Mouse (Mus musculus) embryonic facial prominence, embryonic 14.5 days (tissue): ENCODE data around the gene Gm13695. TPM values are rescaled to one million over a fixed set of nuclear protein-coding genes. Genes with fewer than 3 reads are reported as not detected.
"Not testable (repeated sequence)": the region's sequence is repeated elsewhere in the genome, so short reads cannot be mapped to it uniquely, and the experiment has no call there.

Experiments
- ATAC-seq: fragments of 200-750 bp; cut with Nextera tagmentation; 2 replicates; pipeline ENCODE4 v1.8.0; 2017; ENCODE audit warnings: low read depth, moderate number of reproducible peaks, moderate TSS enrichment
- DNase-seq: peaks from one replicate; pipeline ENCODE4 v3.0.0-alpha.2; 2015; ENCODE audit warnings: low spot score
- H3K27ac ChIP-seq: fragments of 300-500 bp; sonication (generic); replicated peaks from 2 replicates; pipeline ENCODE4 v1.5.1; 2014; ENCODE audit warnings: low read depth, mild to moderate bottlenecking, low read length, moderate library complexity
- H3K27me3 ChIP-seq: fragments of 300-500 bp; sonication (generic); replicated peaks from 2 replicates; pipeline ENCODE4 v1.6.1; 2014; ENCODE audit warnings: low read length; ENCODE audit not compliant: control insufficient read depth, insufficient read depth
- H3K36me3 ChIP-seq: fragments of 300-500 bp; sonication (generic); 2 replicates; pipeline ENCODE4 v1.6.1; 2014; ENCODE audit warnings: low read length, mixed read lengths; ENCODE audit not compliant: control insufficient read depth, insufficient read depth
- H3K4me1 ChIP-seq: fragments of 300-500 bp; sonication (generic); 2 replicates; pipeline ENCODE4 v1.6.1; 2014; ENCODE audit warnings: antibody characterized with exemption, low read length; ENCODE audit not compliant: control insufficient read depth, insufficient read depth
- H3K4me2 ChIP-seq: fragments of 300-500 bp; sonication (generic); 2 replicates; pipeline ENCODE4 v1.6.1; 2014; ENCODE audit warnings: low read depth, mild to moderate bottlenecking, low read length, moderate library complexity, mixed read lengths
- H3K4me3 ChIP-seq: fragments of 300-500 bp; sonication (generic); 2 replicates; pipeline ENCODE4 v1.5.1; 2014; ENCODE audit warnings: low read depth, mild to moderate bottlenecking, low read length
- H3K9ac ChIP-seq: fragments of 300-500 bp; sonication (generic); 2 replicates; pipeline ENCODE4 v1.6.1; 2014; ENCODE audit warnings: low read depth, mild to moderate bottlenecking, low read length, moderate library complexity, mixed read lengths
- H3K9me3 ChIP-seq: fragments of 300-500 bp; sonication (generic); 2 replicates; pipeline ENCODE4 v1.6.1; 2016; ENCODE audit warnings: low read length; ENCODE audit not compliant: control insufficient read depth
- WGBS: fragments of 180-500 bp; shearing (Covaris S2); extraction: QIAGEN DNeasy Blood & Tissue Kit; methylation state at CpG from one replicate; pipeline ENCODE4 v1.1.7; 2014; 5-methylcytosine and 5-hydroxymethylcytosine counted together
- polyA plus RNA-seq: library from polyadenylated mRNA; unstranded; fragments of >200 nt; fragmentation: Nextera tagmentation; extraction: Ambion mirVana; gene quantifications from 2 replicates; pipeline ENCODE4 v1.2.1, GENCODE M21; 2014

Gene Gm13695
- polyA plus RNA-seq = not detected in 2 replicates

- WGBS = no CpG with 5 or more reads among the region's 6 CpGs
- DNase-seq = not testable (repeated sequence)
Observed at GRCm38 (mm10) chr2:83967013-83967412, at the start of gene Gm13695. Gene Gm13695, plus strand, starts transcription at chr2:83967313.

GRCm38 (mm10) chr2:83929478-83930088 is 37.5 kb upstream of the Gm13695 start:
- H3K27me3 ChIP-seq = no peaks in the 10 kb centered on the region
- H3K9me3 ChIP-seq = no peaks in the 10 kb centered on the region
- no peaks in the 10 kb centered on the region for H3K4me1 ChIP-seq
- DNase-seq (peak; percentile 6), ATAC-seq (no peak)
- H3K4me3 ChIP-seq = no peak overlapping the region
- WGBS = 29% methylated on average over 2 of the region's 2 CpGs
- no peak overlapping the region for H3K9ac ChIP-seq
- H3K4me2 ChIP-seq = no peak overlapping the region
- H3K27ac ChIP-seq = no peak overlapping the region
- no peaks in the 10 kb centered on the region for H3K36me3 ChIP-seq

More at GRCm38 (mm10) chr2:83967013-83967412, at the start of gene Gm13695:
- H3K36me3 ChIP-seq, ATAC-seq, H3K4me3 ChIP-seq, H3K4me1 ChIP-seq, H3K9ac ChIP-seq, H3K27ac ChIP-seq, H3K9me3 ChIP-seq, H3K4me2 ChIP-seq, H3K27me3 ChIP-seq: not testable (repeated sequence)

GRCm38 (mm10) chr2:83940931-83941361 is 26.2 kb upstream of the Gm13695 start, which contains the start of gene Zswim2:
Gene Zswim2, minus strand, starts transcription at chr2:83941228.
- Histone ChIP-seq H3K9me3 (no peaks in the 10 kb centered on the region), H3K4me3 (peak within 1 kb of the TSS; percentile 29), H3K36me3 (no peaks in the 10 kb centered on the region), H3K9ac (peak within 1 kb of the TSS; percentile 49; the same call in 1 of the 2 replicates), H3K27me3 (no peaks in the 10 kb centered on the region; the same call in 1 of the 2 replicates), H3K27ac (no peak within 1 kb of the TSS), H3K4me1 (no peaks in the 10 kb centered on the region), H3K4me2 (peak within 1 kb of the TSS; percentile 58)
- ATAC-seq = peak; percentile 95
- peak; percentile 88 for DNase-seq
- WGBS = under 1% methylated on average over 20 of the region's 20 CpGs

DNA sequence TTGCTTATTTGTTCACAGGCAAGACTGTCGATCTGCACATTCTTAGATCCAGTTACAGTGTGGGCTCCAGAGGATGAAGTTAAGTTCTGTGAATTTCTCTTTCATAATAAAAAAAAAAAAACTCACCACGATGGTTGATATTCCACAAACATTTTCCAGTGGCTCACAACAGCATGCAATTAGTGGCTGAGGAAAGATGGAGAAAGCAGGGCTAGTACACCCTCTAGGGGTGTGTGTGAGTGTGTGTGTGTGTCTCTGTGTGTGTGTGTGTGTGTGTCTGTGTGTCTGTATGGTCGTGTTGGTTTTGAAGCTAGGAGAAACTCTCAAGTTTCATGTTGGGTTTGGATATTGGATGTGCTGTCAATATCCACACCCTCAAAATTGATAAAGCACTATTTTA is 25.7 kb upstream of the Gm13695 start:
- H3K4me2 ChIP-seq = peak overlapping the region; percentile 58
- H3K9ac ChIP-seq = no peak overlapping the region
- DNase-seq (peak; percentile 23), ATAC-seq (peak; percentile 53)
- H3K27me3 ChIP-seq = no peaks in the 10 kb centered on the region; the same call in 1 of the 2 replicates
- H3K4me3 ChIP-seq = peak overlapping the region; percentile 29
- WGBS = 22% methylated on average over 3 of the region's 3 CpGs
- no peak overlapping the region for H3K27ac ChIP-seq
- H3K9me3 ChIP-seq = no peaks in the 10 kb centered on the region
- no peaks in the 10 kb centered on the region for H3K4me1 ChIP-seq
- H3K36me3 ChIP-seq = no peaks in the 10 kb centered on the region

DNA sequence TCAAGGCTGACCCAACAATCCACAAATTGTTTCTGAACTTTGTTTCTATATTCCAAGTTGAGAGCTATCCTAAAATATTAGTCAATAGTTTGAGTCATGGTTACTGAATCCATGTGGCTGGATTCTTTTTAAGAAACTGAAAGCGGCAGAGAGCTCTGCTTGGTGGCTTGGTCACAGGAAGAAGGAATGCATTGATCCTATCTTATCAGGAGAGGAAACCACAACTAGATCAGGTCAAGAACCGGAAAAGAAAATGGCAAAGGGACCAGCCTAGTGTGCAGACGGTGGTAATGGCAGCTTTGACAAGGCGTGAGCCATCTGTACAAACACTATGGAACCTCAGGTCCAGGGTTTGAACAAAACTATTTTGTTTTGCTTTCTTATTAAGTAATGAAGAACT is 25.3 kb upstream of the Gm13695 start:
- 61% methylated on average over 4 of the region's 4 CpGs for WGBS
- DNase-seq = no peak
- no peaks in the 10 kb centered on the region; the same call in 1 of the 2 replicates for H3K27me3 ChIP-seq
- no peak overlapping the region for H3K27ac ChIP-seq
- H3K9me3 ChIP-seq = no peaks in the 10 kb centered on the region
- no peaks in the 10 kb centered on the region for H3K36me3 ChIP-seq
- H3K4me2 ChIP-seq = no peak overlapping the region
- no peak overlapping the region for H3K4me3 ChIP-seq
- H3K4me1 ChIP-seq = no peaks in the 10 kb centered on the region
- no peak for ATAC-seq
- no peak overlapping the region for H3K9ac ChIP-seq

GRCm38 (mm10) chr2:83955393-83955792 is 11.7 kb upstream of the Gm13695 start, which contains the start of gene Gm13698:
Gene Gm13698, plus strand, starts transcription at chr2:83955693.
- not testable (repeated sequence) for H3K4me2 ChIP-seq, H3K4me3 ChIP-seq, H3K9ac ChIP-seq, H3K4me1 ChIP-seq, H3K36me3 ChIP-seq, DNase-seq, H3K27me3 ChIP-seq, ATAC-seq, H3K9me3 ChIP-seq, H3K27ac ChIP-seq
- WGBS = no CpG with 5 or more reads among the region's 6 CpGs

GRCm38 (mm10) chr2:83961203-83961602 is 5.9 kb upstream of the Gm13695 start, which contains the start of gene Gm13693:
Gene Gm13693, plus strand, starts transcription at chr2:83961503.
- not testable (repeated sequence) for H3K27ac ChIP-seq, H3K9me3 ChIP-seq, H3K4me1 ChIP-seq, H3K36me3 ChIP-seq, H3K9ac ChIP-seq, H3K27me3 ChIP-seq, DNase-seq, H3K4me3 ChIP-seq, H3K4me2 ChIP-seq, ATAC-seq
- no CpG with 5 or more reads among the region's 6 CpGs for WGBS

DNA sequence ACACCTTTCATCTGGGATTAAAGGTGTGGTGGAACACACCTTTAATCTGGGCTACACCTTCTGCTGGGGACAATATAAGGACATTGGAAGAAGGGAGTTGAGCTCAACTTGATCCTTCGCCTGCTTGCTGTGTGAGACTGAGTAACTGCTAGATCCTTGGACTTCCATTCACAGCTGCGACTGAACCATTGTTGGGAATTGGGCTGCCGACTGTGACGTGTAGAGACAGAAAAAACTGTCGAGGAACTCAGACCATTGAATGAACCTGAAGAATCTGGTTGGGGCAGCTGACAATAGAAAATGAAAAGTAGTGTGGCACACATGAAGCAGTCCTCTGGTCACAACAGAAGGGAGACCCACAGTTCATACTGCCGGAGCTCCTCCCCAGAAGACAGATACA is 5.7 kb downstream of the Gm13695 start, which contains the start of gene Gm13696:
Gm13696 (plus strand) TSS at position 301 of the 400 bp plus-strand sequence.
- not testable (repeated sequence) for H3K27ac ChIP-seq, H3K27me3 ChIP-seq, H3K4me3 ChIP-seq, H3K9ac ChIP-seq, H3K36me3 ChIP-seq, ATAC-seq, DNase-seq, H3K9me3 ChIP-seq, H3K4me2 ChIP-seq, H3K4me1 ChIP-seq
- WGBS = no CpG with 5 or more reads among the region's 6 CpGs

DNA sequence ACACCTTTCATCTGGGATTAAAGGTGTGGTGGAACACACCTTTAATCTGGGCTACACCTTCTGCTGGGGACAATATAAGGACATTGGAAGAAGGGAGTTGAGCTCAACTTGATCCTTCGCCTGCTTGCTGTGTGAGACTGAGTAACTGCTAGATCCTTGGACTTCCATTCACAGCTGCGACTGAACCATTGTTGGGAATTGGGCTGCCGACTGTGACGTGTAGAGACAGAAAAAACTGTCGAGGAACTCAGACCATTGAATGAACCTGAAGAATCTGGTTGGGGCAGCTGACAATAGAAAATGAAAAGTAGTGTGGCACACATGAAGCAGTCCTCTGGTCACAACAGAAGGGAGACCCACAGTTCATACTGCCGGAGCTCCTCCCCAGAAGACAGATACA is 11.5 kb downstream of the Gm13695 start, which contains the start of gene Gm13694:
Gm13694 (plus strand) TSS at position 301 of the 400 bp plus-strand sequence.
- DNase-seq, H3K9ac ChIP-seq, H3K4me2 ChIP-seq, H3K9me3 ChIP-seq, H3K4me1 ChIP-seq, H3K36me3 ChIP-seq, H3K4me3 ChIP-seq, ATAC-seq, H3K27me3 ChIP-seq, H3K27ac ChIP-seq: not testable (repeated sequence)
- no CpG with 5 or more reads among the region's 6 CpGs for WGBS
